Mouse (Mus musculus) neural tube, embryonic 13.5 days (tissue): Measurements from ENCODE around the gene Fbxl16. TPM values are rescaled to one million over a fixed set of nuclear protein-coding genes. Genes with fewer than 3 reads are reported as not detected.

Experiments used
- ATAC-seq: fragments of 200-750 bp; cut with Nextera tagmentation; 2 replicates; pipeline ENCODE4 v1.8.0; 2017; ENCODE audit warnings: low read depth, mild to moderate bottlenecking, moderate TSS enrichment, moderate library complexity
- H3K27ac ChIP-seq: fragments of 300-500 bp; sonication (generic); replicated peaks from 2 replicates; pipeline ENCODE4 v1.5.1; 2015; ENCODE audit warnings: moderate library complexity, mild to moderate bottlenecking, inconsistent platforms
- H3K27me3 ChIP-seq: fragments of 300-500 bp; sonication (generic); 2 replicates; pipeline ENCODE4 v1.6.1; 2015; ENCODE audit warnings: mild to moderate bottlenecking, inconsistent platforms
- H3K36me3 ChIP-seq: fragments of 300-500 bp; sonication (generic); 2 replicates; pipeline ENCODE4 v1.6.1; 2015; ENCODE audit warnings: mild to moderate bottlenecking, inconsistent platforms
- H3K4me1 ChIP-seq: fragments of 300-500 bp; sonication (generic); replicated peaks from 2 replicates; pipeline ENCODE4 v1.6.1; 2015; ENCODE audit warnings: inconsistent platforms
- H3K4me2 ChIP-seq: fragments of 300-500 bp; sonication (generic); 2 replicates; pipeline ENCODE4 v1.6.1; 2015; ENCODE audit warnings: inconsistent platforms, mild to moderate bottlenecking, moderate library complexity
- H3K4me3 ChIP-seq: fragments of 300-500 bp; sonication (generic); 2 replicates; pipeline ENCODE4 v1.5.1; 2015; ENCODE audit warnings: mild to moderate bottlenecking, inconsistent platforms
- H3K9ac ChIP-seq: fragments of 300-500 bp; sonication (generic); 2 replicates; pipeline ENCODE4 v1.6.1; 2015; ENCODE audit warnings: moderate library complexity, mild to moderate bottlenecking, inconsistent platforms
- H3K9me3 ChIP-seq: fragments of 300-500 bp; sonication (generic); 2 replicates; pipeline ENCODE4 v1.6.1; 2016; ENCODE audit warnings: inconsistent platforms
- WGBS: fragments of 180-500 bp; shearing (Covaris S2); methylation state at CpG from one replicate; pipeline ENCODE4 v1.1.7; 2015; 5-methylcytosine and 5-hydroxymethylcytosine counted together
- polyA plus RNA-seq: library from polyadenylated mRNA; unstranded; fragments of >200 nt; fragmentation: Nextera tagmentation; extraction: Ambion mirVana; gene quantifications from 2 replicates; pipeline ENCODE4 v1.2.1, GENCODE M21; 2015

The Fbxl16 gene
- polyA plus RNA-seq, 1 experiment from 2014 or later: 31.8 TPM

DNA sequence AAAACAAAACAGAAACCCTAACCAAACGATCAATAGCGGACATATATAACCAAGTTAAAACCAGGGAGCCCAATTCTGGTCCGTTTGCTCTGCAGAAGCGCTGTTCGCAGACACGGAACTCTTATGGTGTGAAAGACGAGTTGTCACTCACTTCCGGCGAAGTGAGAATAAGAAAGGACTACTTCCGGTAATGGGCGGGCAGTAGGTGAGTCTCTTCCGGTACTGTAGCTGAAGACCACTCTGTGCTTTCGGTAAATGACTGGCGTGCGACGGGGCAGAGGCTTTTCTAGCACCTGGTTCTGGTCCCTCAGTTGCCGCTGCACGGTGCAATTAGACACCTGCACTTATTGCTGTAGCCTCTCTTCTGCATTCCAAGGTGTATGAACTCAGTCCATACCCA, 14.6 kb downstream of the Fbxl16 start, which contains the start of gene Wdr24:
Wdr24 (plus strand) TSS at position 176 of the 400 bp plus-strand sequence.
- H3K27ac ChIP-seq: peak within 1 kb of the TSS; percentile 76
- no peaks in the 10 kb centered on the region for H3K9me3 ChIP-seq
- WGBS: 1% methylated on average over 18 of the region's 18 CpGs
- ATAC-seq: peak; percentile 44
- H3K4me3 ChIP-seq: peak within 1 kb of the TSS; percentile 69
- H3K4me1 ChIP-seq: peaks cover 54% of the 10 kb centered on the region
- H3K27me3 ChIP-seq: peaks cover 27% of the 10 kb centered on the region
- H3K36me3 ChIP-seq: peaks cover 45% of the 10 kb centered on the region
- H3K4me2 ChIP-seq: peak within 1 kb of the TSS; percentile 99
- H3K9ac ChIP-seq: peak within 1 kb of the TSS; percentile 91

DNA sequence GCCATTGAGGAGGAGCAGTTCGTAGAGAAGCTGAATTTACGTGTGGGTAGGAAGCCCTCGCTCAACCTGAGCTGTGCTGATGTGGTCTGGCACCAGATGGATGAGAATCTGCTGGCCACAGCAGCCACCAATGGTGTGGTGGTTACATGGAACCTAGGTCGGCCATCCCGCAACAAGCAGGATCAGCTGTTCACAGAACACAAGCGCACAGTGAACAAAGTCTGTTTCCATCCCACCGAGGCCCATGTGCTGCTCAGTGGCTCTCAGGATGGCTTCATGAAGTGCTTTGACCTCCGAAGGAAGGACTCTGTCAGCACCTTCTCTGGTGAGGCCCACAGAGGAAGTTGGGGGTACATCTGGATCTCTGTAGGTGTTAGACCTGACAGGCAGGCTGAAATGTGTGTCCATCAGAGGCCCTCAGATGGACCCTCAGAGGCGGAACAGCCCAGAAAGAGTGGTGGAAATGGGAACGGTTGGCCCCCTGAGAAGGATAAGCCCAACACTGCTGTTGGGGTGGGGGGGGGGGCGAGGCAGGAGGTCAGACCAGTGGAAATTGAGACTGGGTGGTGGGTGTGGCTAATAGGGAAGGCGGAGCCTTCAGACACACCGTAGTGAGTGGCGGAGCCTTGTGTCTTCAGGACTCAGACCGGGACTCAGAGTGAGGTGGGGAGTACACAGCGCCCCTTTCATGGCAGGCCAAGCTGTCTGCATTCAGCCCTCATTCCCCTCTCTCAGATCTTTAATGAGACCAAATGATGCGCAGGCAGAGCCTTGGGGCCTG, 15.7 kb downstream of the Fbxl16 start:
- peak overlapping the region; percentile 69 for H3K4me3 ChIP-seq
- peaks cover 61% of the 10 kb centered on the region for H3K4me1 ChIP-seq
- no peak for ATAC-seq
- peaks cover 38% of the 10 kb centered on the region for H3K36me3 ChIP-seq
- 74% methylated on average over 16 of the region's 17 CpGs for WGBS
- H3K9ac ChIP-seq: peak overlapping the region; percentile 91
- H3K27me3 ChIP-seq: peaks cover 16% of the 10 kb centered on the region
- no peak overlapping the region for H3K27ac ChIP-seq
- H3K9me3 ChIP-seq: no peaks in the 10 kb centered on the region
- peak overlapping the region; percentile 99 for H3K4me2 ChIP-seq

DNA sequence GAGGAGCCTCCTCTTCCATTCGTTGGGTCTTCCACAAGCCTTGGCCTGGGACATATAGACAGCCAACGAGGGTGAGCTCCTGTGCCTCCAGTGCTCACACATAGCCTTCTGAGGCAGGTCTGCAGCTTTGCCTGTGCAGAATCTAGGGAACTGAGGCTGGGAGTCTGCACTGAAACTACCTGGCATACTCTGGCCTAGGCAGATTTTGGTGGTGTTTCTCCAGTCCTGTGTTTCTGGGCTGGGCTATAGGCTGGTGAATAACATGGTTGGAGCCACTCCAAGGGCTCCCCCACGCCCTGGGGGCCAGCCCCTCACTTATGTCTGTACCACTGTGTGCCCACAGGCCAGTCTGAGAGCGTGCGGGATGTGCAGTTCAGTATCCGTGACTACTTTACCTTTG, 16.4 kb downstream of the Fbxl16 start:
- ATAC-seq: no peak
- peak overlapping the region; percentile 69; the same call in 1 of the 2 replicates for H3K4me3 ChIP-seq
- no peaks in the 10 kb centered on the region for H3K9me3 ChIP-seq
- H3K27me3 ChIP-seq: peaks cover 8% of the 10 kb centered on the region
- H3K4me2 ChIP-seq: peak overlapping the region; percentile 99
- peak overlapping the region; percentile 91; the same call in 1 of the 2 replicates for H3K9ac ChIP-seq
- WGBS: 89% methylated on average over 6 of the region's 6 CpGs
- H3K36me3 ChIP-seq: peaks cover 37% of the 10 kb centered on the region
- H3K27ac ChIP-seq: no peak overlapping the region
- peaks cover 68% of the 10 kb centered on the region for H3K4me1 ChIP-seq

GRCm38 (mm10) chr17:25825984-25826570, 17.2 kb downstream of the Fbxl16 start:
- 0 out of 2 replicates have a peak, but pooled peaks cover 2% of the 10 kb centered on the region for H3K27me3 ChIP-seq
- H3K4me3 ChIP-seq: no peak overlapping the region
- H3K4me1 ChIP-seq: peaks cover 76% of the 10 kb centered on the region
- ATAC-seq: no peak
- no peak overlapping the region for H3K4me2 ChIP-seq
- peaks cover 42% of the 10 kb centered on the region for H3K36me3 ChIP-seq
- no peak overlapping the region for H3K9ac ChIP-seq
- no peaks in the 10 kb centered on the region for H3K9me3 ChIP-seq
- H3K27ac ChIP-seq: no peak overlapping the region
- 95% methylated on average over 27 of the region's 27 CpGs for WGBS

DNA sequence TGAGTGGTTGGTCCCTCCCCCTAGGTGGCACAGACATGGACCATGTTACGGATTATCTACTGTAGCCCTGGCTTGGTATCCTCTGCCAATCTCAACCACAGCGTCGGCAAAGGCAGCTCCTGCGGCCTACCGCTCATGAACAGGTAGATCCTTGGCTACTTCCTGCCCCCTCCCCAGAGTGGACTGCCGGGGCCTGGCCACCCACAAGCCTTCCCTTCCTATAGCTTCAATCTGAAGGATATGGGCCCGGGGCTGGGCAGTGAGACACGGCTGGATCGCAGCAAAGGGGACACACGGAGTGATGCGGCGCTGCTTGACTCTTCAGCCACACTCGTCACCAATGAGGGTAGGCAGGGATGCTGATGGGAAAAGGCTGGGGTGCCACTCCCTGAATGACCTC, 18.1 kb downstream of the Fbxl16 start:
- H3K36me3 ChIP-seq: peaks cover 51% of the 10 kb centered on the region
- H3K27ac ChIP-seq: no peak overlapping the region
- H3K27me3 ChIP-seq: no peaks in the 10 kb centered on the region
- no peak overlapping the region for H3K4me2 ChIP-seq
- peak overlapping the region; percentile 38; the same call in 1 of the 2 replicates for H3K9ac ChIP-seq
- ATAC-seq: no peak
- WGBS: 93% methylated on average over 13 of the region's 13 CpGs
- H3K4me3 ChIP-seq: no peak overlapping the region
- H3K9me3 ChIP-seq: no peaks in the 10 kb centered on the region
- peaks cover 85% of the 10 kb centered on the region for H3K4me1 ChIP-seq

- Histone ChIP-seq H3K9me3 (no peaks in the 10 kb centered on the region), H3K36me3 (peaks cover 51% of the 10 kb centered on the region), H3K4me2 (no peak overlapping the region), H3K27ac (0 out of 2 replicates have a peak overlapping the region, but pooled peaks have one; percentile 94), H3K4me3 (no peak overlapping the region), H3K27me3 (no peaks in the 10 kb centered on the region), H3K4me1 (peaks cover 85% of the 10 kb centered on the region), H3K9ac (peak overlapping the region; percentile 89)
- ATAC-seq: no peak
- 86% methylated on average over 22 of the region's 22 CpGs for WGBS
These were observed 18.8 kb downstream of the Fbxl16 start for GRCm38 (mm10) chr17:25827546-25828222.

GRCm38 (mm10) chr17:25828223-25828594, 19.3 kb downstream of the Fbxl16 start:
- Histone ChIP-seq H3K9me3 (no peaks in the 10 kb centered on the region), H3K4me1 (peaks cover 81% of the 10 kb centered on the region), H3K36me3 (peaks cover 51% of the 10 kb centered on the region), H3K9ac (peak overlapping the region; percentile 89), H3K27ac (peak overlapping the region; percentile 94), H3K27me3 (no peaks in the 10 kb centered on the region), H3K4me2 (peak overlapping the region; percentile 96), H3K4me3 (peak overlapping the region; percentile 76)
- WGBS: 85% methylated on average over 8 of the region's 8 CpGs
- ATAC-seq: no peak

DNA sequence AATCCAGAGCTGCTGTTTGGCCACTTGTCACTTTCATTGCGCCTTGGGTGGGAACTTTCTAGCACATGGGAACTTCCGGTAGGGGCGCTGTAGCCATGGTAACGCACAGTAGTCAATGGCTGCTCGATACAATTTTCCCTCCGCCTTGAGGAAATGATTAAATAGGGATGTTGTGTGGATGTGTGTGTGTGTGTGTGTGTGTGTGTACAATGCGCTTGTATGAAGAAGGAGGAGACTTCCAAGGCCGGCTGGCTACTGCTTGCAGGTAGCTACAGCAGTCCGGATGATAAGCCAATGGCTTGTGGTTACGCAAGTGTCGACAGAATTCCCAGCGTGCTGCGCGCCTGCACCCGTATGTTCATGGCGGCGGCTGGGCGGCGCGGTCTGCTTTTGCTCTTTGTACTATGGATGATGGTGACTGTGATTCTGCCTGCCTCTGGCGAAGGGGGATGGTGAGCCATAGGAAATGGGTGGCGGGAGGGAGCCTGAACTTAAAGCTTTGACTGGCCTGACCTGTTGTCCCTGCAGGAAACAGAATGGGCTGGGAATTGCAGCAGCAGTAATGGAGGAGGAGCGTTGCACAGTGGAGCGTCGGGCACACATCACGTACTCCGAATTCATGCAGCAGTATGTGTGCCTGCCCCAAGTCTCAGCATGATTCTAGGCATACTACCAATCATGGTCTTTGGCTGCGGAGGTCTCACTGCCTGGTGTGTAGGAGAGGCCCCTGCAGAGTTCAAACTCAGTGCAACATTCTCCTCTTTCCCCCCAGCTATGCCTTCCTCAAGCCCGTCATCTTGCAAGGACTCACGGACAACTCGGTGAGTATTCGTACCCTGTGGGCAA, 20.1 kb downstream of the Fbxl16 start, which contains the start of gene Jmjd8:
Jmjd8 (plus strand) TSS at position 156 of the 846 bp plus-strand sequence.
- 1% methylated on average over 32 of the region's 32 CpGs for WGBS
- ATAC-seq: peak; percentile 45
- peak within 1 kb of the TSS; percentile 76 for H3K4me3 ChIP-seq
- H3K4me2 ChIP-seq: peak within 1 kb of the TSS; percentile 96
- no peaks in the 10 kb centered on the region for H3K27me3 ChIP-seq
- H3K9ac ChIP-seq: peak within 1 kb of the TSS; percentile 89
- H3K9me3 ChIP-seq: no peaks in the 10 kb centered on the region
- H3K27ac ChIP-seq: peak within 1 kb of the TSS; percentile 94
- peaks cover 51% of the 10 kb centered on the region for H3K36me3 ChIP-seq
- peaks cover 84% of the 10 kb centered on the region for H3K4me1 ChIP-seq

DNA sequence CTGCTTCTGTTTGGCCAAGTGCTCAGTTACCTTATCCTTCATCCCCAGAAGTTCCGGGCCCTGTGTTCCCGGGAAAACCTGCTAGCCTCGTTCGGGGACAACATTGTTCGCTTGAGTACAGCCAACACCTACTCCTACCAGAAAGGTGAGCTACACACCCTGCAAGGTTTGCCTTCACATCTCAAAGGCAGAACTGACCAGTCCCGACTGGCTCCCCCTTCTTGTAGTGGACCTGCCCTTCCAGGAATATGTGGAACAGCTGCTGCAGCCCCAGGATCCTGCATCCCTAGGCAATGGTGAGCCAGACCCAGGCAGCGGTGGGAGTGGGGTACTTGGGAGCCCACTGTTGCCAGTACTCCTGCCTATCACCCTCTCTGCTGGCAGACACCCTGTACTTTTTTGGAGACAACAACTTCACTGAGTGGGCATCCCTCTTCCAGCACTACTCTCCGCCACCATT, 20.7 kb downstream of the Fbxl16 start:
- Histone ChIP-seq H3K27ac (peak overlapping the region; percentile 94), H3K36me3 (peaks cover 51% of the 10 kb centered on the region), H3K4me2 (peak overlapping the region; percentile 96), H3K9ac (peak overlapping the region; percentile 89), H3K4me3 (peak overlapping the region; percentile 76), H3K9me3 (no peaks in the 10 kb centered on the region), H3K4me1 (peaks cover 84% of the 10 kb centered on the region), H3K27me3 (no peaks in the 10 kb centered on the region)
- 47% methylated on average over 8 of the region's 8 CpGs for WGBS
- ATAC-seq: no peak

DNA sequence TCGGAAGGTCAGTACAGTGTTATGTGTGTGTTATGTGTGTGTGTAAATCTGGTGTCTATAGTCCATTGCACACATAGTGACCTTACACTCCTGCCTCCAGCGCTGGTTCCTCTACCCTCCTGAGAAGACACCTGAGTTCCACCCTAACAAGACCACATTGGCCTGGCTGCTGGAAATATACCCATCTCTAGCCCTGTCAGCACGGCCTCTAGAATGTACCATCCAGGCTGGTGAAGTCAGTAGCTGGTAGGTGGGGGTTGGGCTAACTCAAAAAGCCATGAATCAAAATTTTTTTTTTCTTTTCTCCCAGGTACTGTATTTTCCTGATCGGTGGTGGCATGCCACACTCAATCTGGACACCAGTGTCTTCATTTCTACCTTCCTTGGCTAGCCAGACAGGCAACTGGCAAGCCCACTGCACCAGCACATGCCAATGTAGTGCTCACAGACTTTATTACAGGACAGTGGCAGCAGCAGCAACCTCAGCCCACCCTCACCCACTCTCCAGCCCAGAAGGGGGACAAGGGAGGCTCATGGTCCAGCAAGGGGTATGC, 21.4 kb downstream of the Fbxl16 start:
- peaks cover 84% of the 10 kb centered on the region for H3K4me1 ChIP-seq
- peak overlapping the region; percentile 89 for H3K9ac ChIP-seq
- WGBS: 88% methylated on average over 4 of the region's 4 CpGs
- H3K4me3 ChIP-seq: peak overlapping the region; percentile 76
- no peaks in the 10 kb centered on the region for H3K27me3 ChIP-seq
- ATAC-seq: no peak
- H3K9me3 ChIP-seq: no peaks in the 10 kb centered on the region
- peak overlapping the region; percentile 98 for H3K4me2 ChIP-seq
- no peak overlapping the region for H3K27ac ChIP-seq
- H3K36me3 ChIP-seq: peaks cover 55% of the 10 kb centered on the region
